Mouse (Mus musculus): ENCODE measurements around the gene Usp21.

- TF ChIP-seq POLR2A (IDR thresholded peaks at IDR 0.05; ENCODE audit: insufficient read depth, low read length) (no peak), CTCF (IDR thresholded peaks at IDR 0.05; ENCODE audit: low read depth, low read length) (no peak)
Measured at GRCm38 (mm10) chr1:171260316-171260715, 27.5 kb downstream of the Usp21 start.
